Mouse (Mus musculus): Measurements from ENCODE around the gene Gm8247. TPM values are rescaled to one million over a fixed set of nuclear protein-coding genes. Genes with fewer than 3 reads are reported as not detected.
"Not testable (repeated sequence)": the region's sequence is repeated elsewhere in the genome, so short reads cannot be mapped to it uniquely, and the experiment has no call there.

Gm8247 gene
- polyA plus RNA-seq (2014; fragmentation: Nextera tagmentation; extraction: Ambion mirVana): not detected in 2 replicates

- not testable (repeated sequence) for H3K9me3 ChIP-seq (ENCODE audit: control insufficient read depth, low read length); H3K27me3 ChIP-seq (ENCODE audit: control insufficient read depth, insufficient read depth, low read length); H3K27ac ChIP-seq (ENCODE audit: low read depth, low read length); H3K36me3 ChIP-seq (ENCODE audit: control insufficient read depth, insufficient read depth, low read length); H3K4me2 ChIP-seq (replicated peaks; ENCODE audit: low read depth, low read length); H3K4me3 ChIP-seq (ENCODE audit: low read length); ATAC-seq (ENCODE audit: low FRiP score, low TSS enrichment); H3K4me1 ChIP-seq (ENCODE audit: control insufficient read depth, insufficient read depth, low read length); H3K9ac ChIP-seq (ENCODE audit: low read depth, low read length)
- 93% methylated on average over 4 of the region's 4 CpGs for WGBS
Observed at GRCm38 (mm10) chr14:44582853-44583252, at the start of gene Gm8247. Gm8247 (plus strand) TSS chr14:44583153.

DNA sequence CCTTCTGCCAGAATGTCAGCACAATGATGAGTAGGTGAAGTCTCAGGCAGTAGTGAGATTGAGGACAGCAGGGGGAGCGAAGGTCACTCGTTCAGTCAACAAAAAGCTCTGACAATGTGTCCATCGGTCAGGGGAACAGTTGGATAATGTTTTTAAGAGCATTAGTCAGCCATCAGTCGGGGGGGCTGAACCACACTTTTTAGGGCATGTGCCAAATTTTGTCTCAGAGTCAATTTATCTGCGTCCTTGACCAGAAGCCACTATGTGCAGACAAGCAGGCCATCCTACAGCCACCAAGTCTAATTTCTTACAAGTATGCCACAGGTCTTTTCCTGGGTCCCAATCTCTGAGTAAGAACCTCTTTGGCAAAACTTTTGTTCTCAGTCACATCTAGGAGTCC is 35.0 kb upstream of the Gm8247 start:
- H3K27ac ChIP-seq (ENCODE audit: low read depth, low read length); H3K4me2 ChIP-seq (replicated peaks; ENCODE audit: low read depth, low read length); H3K9me3 ChIP-seq (ENCODE audit: control insufficient read depth, low read length); H3K4me1 ChIP-seq (ENCODE audit: control insufficient read depth, insufficient read depth, low read length); H3K27me3 ChIP-seq (ENCODE audit: control insufficient read depth, insufficient read depth, low read length); ATAC-seq (ENCODE audit: low FRiP score, low TSS enrichment); H3K4me3 ChIP-seq (ENCODE audit: low read length); H3K9ac ChIP-seq (ENCODE audit: low read depth, low read length); H3K36me3 ChIP-seq (ENCODE audit: control insufficient read depth, insufficient read depth, low read length): not testable (repeated sequence)
- WGBS: 77% methylated on average over 3 of the region's 5 CpGs

GRCm38 (mm10) chr14:44591765-44592164 is 8.8 kb downstream of the Gm8247 start:
- not testable (repeated sequence) for H3K9me3 ChIP-seq (ENCODE audit: control insufficient read depth, low read length); H3K9ac ChIP-seq (ENCODE audit: low read depth, low read length); H3K4me2 ChIP-seq (replicated peaks; ENCODE audit: low read depth, low read length); H3K4me3 ChIP-seq (ENCODE audit: low read length); H3K27me3 ChIP-seq (ENCODE audit: control insufficient read depth, insufficient read depth, low read length); H3K27ac ChIP-seq (ENCODE audit: low read depth, low read length); H3K36me3 ChIP-seq (ENCODE audit: control insufficient read depth, insufficient read depth, low read length); H3K4me1 ChIP-seq (ENCODE audit: control insufficient read depth, insufficient read depth, low read length); ATAC-seq (ENCODE audit: low FRiP score, low TSS enrichment)
- WGBS: 82% methylated on average over 2 of the region's 2 CpGs

DNA sequence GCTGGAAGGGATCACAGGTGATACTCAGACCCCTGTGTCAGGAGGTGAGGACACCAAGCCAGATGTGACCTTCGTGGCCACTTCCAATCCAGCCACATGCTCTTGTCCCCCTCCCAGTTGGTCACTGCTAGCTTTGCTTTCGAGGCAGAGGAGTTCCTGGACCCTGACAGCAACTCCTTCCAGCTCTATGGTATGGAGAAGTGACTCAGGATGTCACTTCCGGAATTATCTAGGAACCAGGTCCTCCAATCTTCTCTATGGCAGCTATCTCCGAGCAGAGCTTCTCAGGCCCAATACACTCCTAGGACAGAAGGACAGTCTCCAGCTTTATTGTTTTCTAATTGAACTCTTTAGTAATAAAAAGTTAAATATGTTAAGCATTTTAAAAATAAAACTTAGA is 44.8 kb downstream of the Gm8247 start, which contains the start of gene Gm5624:
Gm5624 (minus strand) TSS at position 202 of the 400 bp plus-strand sequence.
- not testable (repeated sequence) for H3K27me3 ChIP-seq (ENCODE audit: control insufficient read depth, insufficient read depth, low read length); ATAC-seq (ENCODE audit: low FRiP score, low TSS enrichment)

More for the DNA sequence above, 44.8 kb downstream of the Gm8247 start, which contains the start of gene Gm5624:
- not testable (repeated sequence) for H3K4me2 ChIP-seq (replicated peaks; ENCODE audit: low read depth, low read length); H3K36me3 ChIP-seq (ENCODE audit: control insufficient read depth, insufficient read depth, low read length); H3K27ac ChIP-seq (ENCODE audit: low read depth, low read length); H3K9ac ChIP-seq (ENCODE audit: low read depth, low read length); H3K4me1 ChIP-seq (ENCODE audit: control insufficient read depth, insufficient read depth, low read length); H3K9me3 ChIP-seq (ENCODE audit: control insufficient read depth, low read length); H3K4me3 ChIP-seq (ENCODE audit: low read length)
- 83% methylated on average over 4 of the region's 4 CpGs for WGBS

Other genes starting within 250 kb of the Gm8247 start
- not detected in 2 replicates for gene Gm5930, start 244.6 kb upstream of the Gm8247 start, polyA plus RNA-seq (2014; fragmentation: Nextera tagmentation; extraction: Ambion mirVana)
- not detected in 2 replicates for gene Gm8229, start 217.8 kb upstream of the Gm8247 start, polyA plus RNA-seq (2014; fragmentation: Nextera tagmentation; extraction: Ambion mirVana)
- not detected in 2 replicates for gene Gm3371, start 172.5 kb upstream of the Gm8247 start, polyA plus RNA-seq (2014; fragmentation: Nextera tagmentation; extraction: Ambion mirVana)
- gene Gm8232, start 149.5 kb upstream of the Gm8247 start, polyA plus RNA-seq (2014; fragmentation: Nextera tagmentation; extraction: Ambion mirVana): not detected in 2 replicates
- not detected in 2 replicates for gene BC061237, start 90.7 kb upstream of the Gm8247 start, polyA plus RNA-seq (2014; fragmentation: Nextera tagmentation; extraction: Ambion mirVana)
- not detected in 2 replicates for gene Gm17093, start 64.9 kb upstream of the Gm8247 start, polyA plus RNA-seq (2014; fragmentation: Nextera tagmentation; extraction: Ambion mirVana)
- gene Gm5624, start 44.8 kb downstream of the Gm8247 start, polyA plus RNA-seq (2014; fragmentation: Nextera tagmentation; extraction: Ambion mirVana): not detected in 2 replicates
- not detected in 2 replicates for gene Gm8257, start 123.3 kb downstream of the Gm8247 start, polyA plus RNA-seq (2014; fragmentation: Nextera tagmentation; extraction: Ambion mirVana)
- gene Gm8267, start 167.2 kb downstream of the Gm8247 start, polyA plus RNA-seq (2014; fragmentation: Nextera tagmentation; extraction: Ambion mirVana): not detected in 2 replicates

All from kidney, embryonic 14.5 days (tissue).